Mouse (Mus musculus): ENCODE results near the gene Exd1. TPM values are rescaled to one million over a fixed set of nuclear protein-coding genes. Genes with fewer than 3 reads are reported as not detected.

The Exd1 gene
- polyA plus RNA-seq, 1 experiment from 2014 or later = 0.35 TPM

DNA sequence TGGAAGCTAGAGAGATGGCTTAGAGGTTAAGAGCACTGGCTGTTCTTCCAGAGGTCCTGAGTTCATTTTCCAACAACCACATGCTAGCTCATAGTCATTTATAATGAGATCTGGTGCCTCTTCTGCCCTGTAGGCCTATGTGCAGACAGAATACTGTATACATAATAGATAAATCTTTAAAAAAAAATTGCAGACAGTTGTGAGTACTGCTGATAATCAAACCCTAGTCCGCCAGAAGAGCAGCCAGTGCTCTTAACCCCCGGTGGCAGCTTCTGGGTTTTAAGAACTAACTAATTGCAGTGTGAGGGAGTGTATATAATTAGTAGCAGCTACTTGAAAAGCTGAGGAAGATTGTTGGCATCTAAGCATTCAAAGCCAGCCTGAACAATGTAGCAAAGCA is 36.0 kb upstream of the Exd1 start:
- no peak for ATAC-seq (ENCODE audit: insufficient number of reproducible peaks, insufficient read depth, low FRiP score, low read depth)
- no peak overlapping the region for H3K4me3 ChIP-seq (ENCODE audit: low read depth, low read length)
- no peaks in the 10 kb centered on the region for H3K4me1 ChIP-seq (ENCODE audit: control insufficient read depth, insufficient read depth, low read length)
- no peak overlapping the region for H3K27ac ChIP-seq (ENCODE audit: low read length)
- no peak overlapping the region for H3K9ac ChIP-seq (replicated peaks; ENCODE audit: low read depth, low read length)
- H3K9me3 ChIP-seq (ENCODE audit: control insufficient read depth, low read depth, low read length) = no peaks in the 10 kb centered on the region
- no peak overlapping the region for H3K4me2 ChIP-seq (replicated peaks; ENCODE audit: low read depth, low read length)
- no peaks in the 10 kb centered on the region; the same call in 1 of the 2 replicates for H3K36me3 ChIP-seq (ENCODE audit: control insufficient read depth, insufficient read depth, low read length)
- H3K27me3 ChIP-seq (ENCODE audit: control insufficient read depth, insufficient read depth, low read length) = no peaks in the 10 kb centered on the region
- 76% methylated on average over 2 of the region's 2 CpGs for WGBS

DNA sequence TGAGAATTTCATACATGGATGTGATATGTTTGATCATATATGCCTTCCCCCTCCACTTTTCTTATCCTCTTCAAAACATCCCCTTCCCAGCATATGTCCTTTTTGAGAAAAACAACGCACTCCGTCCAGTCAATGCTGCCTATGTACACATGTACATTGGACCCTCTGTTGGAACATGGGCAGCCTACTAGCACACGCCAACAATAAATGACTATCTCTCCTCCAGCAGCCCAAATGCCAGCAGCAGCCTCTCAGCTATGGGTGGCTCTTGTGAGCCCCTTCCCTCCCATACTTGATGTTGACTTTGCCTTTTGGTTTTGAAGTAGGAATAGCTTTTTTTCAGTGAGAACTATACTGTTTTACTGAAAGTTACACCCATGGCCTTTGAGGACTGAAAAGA is 34.1 kb upstream of the Exd1 start:
- Histone ChIP-seq H3K27ac (ENCODE audit: low read length) (no peak overlapping the region), H3K4me2 (replicated peaks; ENCODE audit: low read depth, low read length) (no peak overlapping the region), H3K27me3 (ENCODE audit: control insufficient read depth, insufficient read depth, low read length) (no peaks in the 10 kb centered on the region), H3K36me3 (ENCODE audit: control insufficient read depth, insufficient read depth, low read length) (no peaks in the 10 kb centered on the region; the same call in 1 of the 2 replicates), H3K4me3 (ENCODE audit: low read depth, low read length) (no peak overlapping the region), H3K4me1 (ENCODE audit: control insufficient read depth, insufficient read depth, low read length) (no peaks in the 10 kb centered on the region), H3K9me3 (ENCODE audit: control insufficient read depth, low read depth, low read length) (no peaks in the 10 kb centered on the region), H3K9ac (replicated peaks; ENCODE audit: low read depth, low read length) (no peak overlapping the region)
- WGBS = 86% methylated on average over 3 of the region's 3 CpGs
- no peak for ATAC-seq (ENCODE audit: insufficient number of reproducible peaks, insufficient read depth, low FRiP score, low read depth)

DNA sequence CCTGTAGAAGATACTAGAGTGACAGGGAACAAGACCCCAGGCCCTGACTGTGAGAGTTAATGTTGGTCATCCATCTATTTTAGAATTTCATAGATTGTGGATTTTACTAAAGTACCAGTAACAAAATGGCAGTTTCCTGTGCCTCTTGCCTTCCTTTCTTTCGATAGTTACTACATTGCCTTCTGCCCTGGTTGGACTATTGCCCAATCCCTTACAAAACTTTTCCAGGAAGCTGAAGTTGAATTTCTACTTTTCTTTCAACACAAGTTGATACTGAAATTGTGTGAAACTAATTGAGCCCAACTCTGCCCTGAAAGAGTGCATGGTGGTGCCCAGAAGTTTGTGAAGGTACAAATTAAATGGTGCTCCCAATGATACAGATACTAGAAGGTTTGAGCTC is 25.0 kb upstream of the Exd1 start:
- 90% methylated on average over 1 of the region's 1 CpGs for WGBS
- no peaks in the 10 kb centered on the region for H3K9me3 ChIP-seq (ENCODE audit: control insufficient read depth, low read depth, low read length)
- peaks cover 7% of the 10 kb centered on the region; the same call in 1 of the 2 replicates for H3K36me3 ChIP-seq (ENCODE audit: control insufficient read depth, insufficient read depth, low read length)
- H3K9ac ChIP-seq (replicated peaks; ENCODE audit: low read depth, low read length) = no peak overlapping the region
- no peak overlapping the region for H3K4me2 ChIP-seq (replicated peaks; ENCODE audit: low read depth, low read length)
- H3K4me1 ChIP-seq (ENCODE audit: control insufficient read depth, insufficient read depth, low read length) = no peaks in the 10 kb centered on the region
- ATAC-seq (ENCODE audit: insufficient number of reproducible peaks, insufficient read depth, low FRiP score, low read depth) = no peak
- H3K27me3 ChIP-seq (ENCODE audit: control insufficient read depth, insufficient read depth, low read length) = no peaks in the 10 kb centered on the region
- H3K4me3 ChIP-seq (ENCODE audit: low read depth, low read length) = no peak overlapping the region
- no peak overlapping the region for H3K27ac ChIP-seq (ENCODE audit: low read length)

DNA sequence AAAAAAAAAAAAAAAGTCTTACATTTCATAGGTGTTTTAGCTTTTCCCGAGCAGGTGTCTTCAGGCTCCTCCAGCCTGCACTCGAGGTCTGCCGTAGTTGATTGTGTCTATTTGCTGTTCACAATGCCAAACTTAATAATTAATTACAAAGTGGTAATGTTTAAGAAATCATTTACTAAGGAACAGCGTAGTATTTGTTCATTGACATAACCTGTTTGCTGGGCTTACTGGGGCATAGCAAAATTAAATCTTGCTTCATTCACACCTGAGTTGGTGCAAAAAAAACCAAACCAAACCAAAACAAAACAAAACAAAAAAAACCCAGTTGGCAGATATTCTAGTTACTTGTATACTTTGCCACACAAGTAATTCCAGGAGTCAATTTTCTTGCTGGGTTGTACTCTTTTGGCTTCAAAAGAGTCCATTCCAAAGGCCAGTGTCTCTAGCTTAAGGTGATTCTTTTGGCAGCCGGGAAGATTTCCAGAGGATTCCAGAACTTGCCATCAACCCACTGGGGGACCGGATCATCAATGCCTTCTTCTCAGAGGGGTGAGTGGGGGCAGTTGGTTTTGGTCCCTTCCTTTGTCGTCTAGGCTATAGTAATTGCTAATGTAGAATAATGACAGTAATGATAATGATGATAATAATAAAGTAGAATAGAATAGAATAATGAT is 18.9 kb upstream of the Exd1 start:
- no peak for ATAC-seq (ENCODE audit: insufficient number of reproducible peaks, insufficient read depth, low FRiP score, low read depth)
- WGBS = 71% methylated on average over 7 of the region's 7 CpGs
- H3K4me1 ChIP-seq (ENCODE audit: control insufficient read depth, insufficient read depth, low read length) = no peaks in the 10 kb centered on the region

DNA sequence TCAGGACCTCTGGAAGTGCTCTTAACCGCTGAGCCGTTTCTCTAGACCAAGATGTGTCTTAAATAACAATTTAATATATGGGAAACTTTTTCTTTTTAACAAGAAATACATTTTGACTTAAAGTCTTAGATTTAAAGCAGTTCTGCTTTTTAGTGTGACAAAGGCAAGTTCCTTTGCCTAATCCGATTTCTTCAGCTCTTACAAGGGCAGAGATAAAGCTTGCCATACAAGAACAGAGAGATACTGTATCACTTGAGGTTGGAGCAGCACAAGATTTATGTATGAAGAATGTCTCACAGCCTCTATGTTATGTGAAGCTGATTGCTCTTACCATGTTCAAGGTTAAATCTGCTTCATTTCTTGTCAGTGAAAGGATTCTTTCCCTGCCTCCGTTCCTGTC is 17.9 kb upstream of the Exd1 start:
- Histone ChIP-seq H3K4me2 (replicated peaks; ENCODE audit: low read depth, low read length) (no peak overlapping the region), H3K9ac (replicated peaks; ENCODE audit: low read depth, low read length) (no peak overlapping the region), H3K36me3 (ENCODE audit: control insufficient read depth, insufficient read depth, low read length) (peaks cover 9% of the 10 kb centered on the region), H3K27ac (ENCODE audit: low read length) (no peak overlapping the region), H3K27me3 (ENCODE audit: control insufficient read depth, insufficient read depth, low read length) (no peaks in the 10 kb centered on the region), H3K9me3 (ENCODE audit: control insufficient read depth, low read depth, low read length) (no peaks in the 10 kb centered on the region), H3K4me1 (ENCODE audit: control insufficient read depth, insufficient read depth, low read length) (no peaks in the 10 kb centered on the region), H3K4me3 (ENCODE audit: low read depth, low read length) (no peak overlapping the region)
- 80% methylated on average over 4 of the region's 4 CpGs for WGBS
- no peak for ATAC-seq (ENCODE audit: insufficient number of reproducible peaks, insufficient read depth, low FRiP score, low read depth)

More for the DNA sequence above, 18.9 kb upstream of the Exd1 start:
- Histone ChIP-seq H3K27me3 (ENCODE audit: control insufficient read depth, insufficient read depth, low read length) (no peaks in the 10 kb centered on the region), H3K4me3 (ENCODE audit: low read depth, low read length) (no peak overlapping the region), H3K27ac (ENCODE audit: low read length) (no peak overlapping the region), H3K36me3 (ENCODE audit: control insufficient read depth, insufficient read depth, low read length) (peaks cover 9% of the 10 kb centered on the region), H3K9me3 (ENCODE audit: control insufficient read depth, low read depth, low read length) (no peaks in the 10 kb centered on the region), H3K4me2 (replicated peaks; ENCODE audit: low read depth, low read length) (no peak overlapping the region), H3K9ac (replicated peaks; ENCODE audit: low read depth, low read length) (no peak overlapping the region)

DNA sequence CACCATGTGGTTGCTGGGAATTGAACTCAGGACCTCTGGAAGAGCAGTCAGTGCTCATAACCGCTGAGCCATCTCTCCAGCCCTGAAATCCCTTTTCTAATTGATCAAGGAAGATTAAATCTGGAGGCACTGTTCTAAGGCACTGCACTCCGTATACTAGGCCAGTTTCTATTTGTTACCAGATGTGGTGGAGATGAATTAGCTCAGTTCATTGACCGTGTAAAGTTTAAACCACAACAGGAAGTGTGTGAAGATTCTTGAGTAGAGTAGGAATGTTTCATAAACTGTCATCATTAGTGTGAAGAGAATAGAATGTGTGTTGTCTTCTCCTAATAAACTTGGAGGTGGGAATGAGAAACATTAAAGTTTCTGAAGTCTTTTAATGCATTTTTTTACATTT is 14.4 kb upstream of the Exd1 start:
- WGBS = 77% methylated on average over 3 of the region's 3 CpGs

DNA sequence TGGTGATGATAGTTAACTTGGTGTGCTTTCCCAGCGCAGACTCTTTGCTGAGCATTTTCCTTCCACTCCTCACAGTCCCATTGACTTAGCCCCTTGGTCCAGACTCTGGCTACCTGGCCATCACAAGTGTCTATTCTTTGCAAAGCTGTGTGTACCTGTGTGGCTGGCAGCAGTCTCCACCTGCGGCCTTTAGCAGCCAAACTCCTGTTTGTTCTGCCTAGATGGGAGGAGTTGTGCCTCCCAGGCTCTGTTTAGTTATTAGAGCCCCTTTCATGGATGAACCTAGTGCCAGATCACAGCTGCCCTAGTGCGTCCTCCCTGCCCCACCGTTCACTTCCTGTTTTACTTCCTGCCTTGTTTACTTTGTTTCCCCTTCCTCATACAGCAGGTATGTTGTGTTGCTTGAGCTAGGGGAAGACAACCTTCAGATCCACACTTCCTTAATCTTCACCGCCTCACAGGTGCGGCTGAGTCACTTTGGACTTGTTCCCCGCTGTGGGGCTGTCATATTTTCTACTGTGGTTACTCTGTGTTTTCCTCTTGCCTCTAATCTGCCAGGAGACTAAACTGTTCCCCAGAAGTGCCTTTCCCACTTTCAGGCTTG is 11.4 kb upstream of the Exd1 start:
- H3K27me3 ChIP-seq (ENCODE audit: control insufficient read depth, insufficient read depth, low read length) = no peaks in the 10 kb centered on the region
- no peak for ATAC-seq (ENCODE audit: insufficient number of reproducible peaks, insufficient read depth, low FRiP score, low read depth)

More for the DNA sequence above, 14.4 kb upstream of the Exd1 start:
- H3K4me2 ChIP-seq (replicated peaks; ENCODE audit: low read depth, low read length) = no peak overlapping the region
- peaks cover 9% of the 10 kb centered on the region for H3K36me3 ChIP-seq (ENCODE audit: control insufficient read depth, insufficient read depth, low read length)
- H3K4me1 ChIP-seq (ENCODE audit: control insufficient read depth, insufficient read depth, low read length) = 0 out of 2 replicates have a peak, but pooled peaks cover 5% of the 10 kb centered on the region
- H3K9me3 ChIP-seq (ENCODE audit: control insufficient read depth, low read depth, low read length) = no peaks in the 10 kb centered on the region
- H3K27ac ChIP-seq (ENCODE audit: low read length) = no peak overlapping the region
- ATAC-seq (ENCODE audit: insufficient number of reproducible peaks, insufficient read depth, low FRiP score, low read depth) = no peak
- no peak overlapping the region for H3K9ac ChIP-seq (replicated peaks; ENCODE audit: low read depth, low read length)
- H3K27me3 ChIP-seq (ENCODE audit: control insufficient read depth, insufficient read depth, low read length) = no peaks in the 10 kb centered on the region
- no peak overlapping the region for H3K4me3 ChIP-seq (ENCODE audit: low read depth, low read length)

DNA sequence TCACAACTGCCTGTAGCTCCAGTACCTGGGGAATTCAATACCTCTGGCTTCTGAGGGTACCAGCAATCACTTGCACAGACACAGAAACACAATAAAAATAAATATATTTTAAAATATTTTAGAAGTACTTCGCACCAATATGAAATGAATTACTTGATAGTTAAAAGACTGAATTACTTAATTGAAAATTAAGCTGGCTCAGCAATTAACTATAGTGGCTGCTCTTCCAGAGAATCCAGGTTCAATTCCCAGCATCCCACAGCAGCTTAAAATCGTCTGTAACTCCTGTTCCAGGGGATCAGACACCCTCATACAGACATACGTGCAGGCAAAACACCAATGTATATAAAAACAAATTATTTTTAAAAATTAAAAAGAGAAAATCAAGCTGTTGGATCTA is 10.6 kb upstream of the Exd1 start:
- Histone ChIP-seq H3K9ac (replicated peaks; ENCODE audit: low read depth, low read length) (no peak overlapping the region), H3K4me3 (ENCODE audit: low read depth, low read length) (no peak overlapping the region), H3K27me3 (ENCODE audit: control insufficient read depth, insufficient read depth, low read length) (no peaks in the 10 kb centered on the region), H3K9me3 (ENCODE audit: control insufficient read depth, low read depth, low read length) (no peaks in the 10 kb centered on the region), H3K27ac (ENCODE audit: low read length) (no peak overlapping the region), H3K36me3 (ENCODE audit: control insufficient read depth, insufficient read depth, low read length) (no peaks in the 10 kb centered on the region), H3K4me2 (replicated peaks; ENCODE audit: low read depth, low read length) (no peak overlapping the region), H3K4me1 (ENCODE audit: control insufficient read depth, insufficient read depth, low read length) (0 out of 2 replicates have a peak, but pooled peaks cover 5% of the 10 kb centered on the region)
- whole genome bisulfite sequencing = 86% methylated on average over 3 of the region's 3 CpGs
- ATAC-seq (ENCODE audit: insufficient number of reproducible peaks, insufficient read depth, low FRiP score, low read depth) = no peak

More for the DNA sequence above, 11.4 kb upstream of the Exd1 start:
- H3K36me3 ChIP-seq (ENCODE audit: control insufficient read depth, insufficient read depth, low read length) = peaks cover 5% of the 10 kb centered on the region
- H3K9me3 ChIP-seq (ENCODE audit: control insufficient read depth, low read depth, low read length) = no peaks in the 10 kb centered on the region
- H3K4me2 ChIP-seq (replicated peaks; ENCODE audit: low read depth, low read length) = no peak overlapping the region
- 55% methylated on average over 7 of the region's 7 CpGs for WGBS
- no peak overlapping the region for H3K9ac ChIP-seq (replicated peaks; ENCODE audit: low read depth, low read length)
- 0 out of 2 replicates have a peak, but pooled peaks cover 5% of the 10 kb centered on the region for H3K4me1 ChIP-seq (ENCODE audit: control insufficient read depth, insufficient read depth, low read length)
- no peak overlapping the region for H3K27ac ChIP-seq (ENCODE audit: low read length)
- no peak overlapping the region for H3K4me3 ChIP-seq (ENCODE audit: low read depth, low read length)
